Mouse (Mus musculus) midbrain, embryonic 15.5 days (tissue): Measurements from ENCODE around the gene Gab2. TPM values are rescaled to one million over a fixed set of nuclear protein-coding genes. Genes with fewer than 3 reads are reported as not detected.

Experiments used
- ATAC-seq: fragments of 200-750 bp; cut with Nextera tagmentation; replicated peaks from 2 replicates; pipeline ENCODE4 v1.8.0; 2017; ENCODE audit warnings: moderate TSS enrichment
- H3K27ac ChIP-seq: fragments of 300-500 bp; sonication (generic); 2 replicates; pipeline ENCODE4 v1.5.1; 2015; ENCODE audit warnings: mild to moderate bottlenecking, inconsistent platforms
- H3K27me3 ChIP-seq: fragments of 300-500 bp; sonication (generic); replicated peaks from 2 replicates; pipeline ENCODE4 v1.6.1; 2015; ENCODE audit warnings: inconsistent platforms
- H3K36me3 ChIP-seq: fragments of 300-500 bp; sonication (generic); replicated peaks from 2 replicates; pipeline ENCODE4 v1.6.1; 2015; ENCODE audit warnings: inconsistent platforms
- H3K4me1 ChIP-seq: fragments of 300-500 bp; sonication (generic); 2 replicates; pipeline ENCODE4 v1.6.1; 2015; ENCODE audit warnings: inconsistent platforms
- H3K4me2 ChIP-seq: fragments of 300-500 bp; sonication (generic); 2 replicates; pipeline ENCODE4 v1.6.1; 2015; ENCODE audit warnings: inconsistent platforms, mild to moderate bottlenecking, moderate library complexity
- H3K4me3 ChIP-seq: fragments of 300-500 bp; sonication (generic); 2 replicates; pipeline ENCODE4 v1.5.1; 2015; ENCODE audit warnings: mild to moderate bottlenecking, inconsistent platforms
- H3K9ac ChIP-seq: fragments of 300-500 bp; sonication (generic); 2 replicates; pipeline ENCODE4 v1.6.1; 2015; ENCODE audit warnings: mild to moderate bottlenecking, inconsistent platforms
- H3K9me3 ChIP-seq: fragments of 300-500 bp; sonication (generic); 2 replicates; pipeline ENCODE4 v1.6.1; 2016; ENCODE audit warnings: inconsistent platforms
- WGBS: fragments of 180-500 bp; shearing (Covaris S2); methylation state at CpG from one replicate; pipeline ENCODE4 v1.1.7; 2015; ENCODE audit warnings: mixed read lengths; 5-methylcytosine and 5-hydroxymethylcytosine counted together
- polyA plus RNA-seq: library from polyadenylated mRNA; unstranded; fragments of >200 nt; fragmentation: Nextera tagmentation; extraction: Ambion mirVana; gene quantifications from 2 replicates; pipeline ENCODE4 v1.2.1, GENCODE M21; 2015

Gab2 gene
- polyA plus RNA-seq, 1 experiment from 2014 or later, result 23.3 TPM

- ATAC-seq, result no peak; the same call in 1 of the 2 replicates
- WGBS, result 69% methylated on average over 11 of the region's 11 CpGs
- no peaks in the 10 kb centered on the region for H3K9me3 ChIP-seq
Measured at GRCm38 (mm10) chr7:97330931-97331645, 249.7 kb downstream of the Gab2 start.

GRCm38 (mm10) chr7:97331726-97332666, 250.6 kb downstream of the Gab2 start, which contains the start of the genes Usp35 and Kctd21:
Gene Usp35, minus strand, starts transcription at chr7:97332020.
Gene Kctd21, plus strand, starts transcription at chr7:97332327.
- under 1% methylated on average over 66 of the region's 68 CpGs for WGBS
- peak; percentile 99 for ATAC-seq
- peak within 1 kb of the TSS; percentile 67 for H3K4me2 ChIP-seq

More at GRCm38 (mm10) chr7:97330931-97331645, 249.7 kb downstream of the Gab2 start:
- Histone ChIP-seq H3K4me3 (peak overlapping the region; percentile 80), H3K4me2 (peak overlapping the region; percentile 67), H3K36me3 (no peaks in the 10 kb centered on the region), H3K9ac (peak overlapping the region; percentile 61), H3K4me1 (peaks cover 36% of the 10 kb centered on the region), H3K27me3 (peaks cover 11% of the 10 kb centered on the region), H3K27ac (no peak overlapping the region)

GRCm38 (mm10) chr7:97332667-97333041, 251.3 kb downstream of the Gab2 start:
- ATAC-seq, result no peak

More at GRCm38 (mm10) chr7:97331726-97332666, 250.6 kb downstream of the Gab2 start, which contains the start of the genes Usp35 and Kctd21:
- Histone ChIP-seq H3K9me3 (no peaks in the 10 kb centered on the region), H3K9ac (peak within 1 kb of the TSS; percentile 72), H3K4me3 (peak within 1 kb of the TSS; percentile 80), H3K4me1 (peaks cover 36% of the 10 kb centered on the region), H3K27me3 (peaks cover 4% of the 10 kb centered on the region; the same call in 1 of the 2 replicates), H3K27ac (peak within 1 kb of the TSS; percentile 73; the same call in 1 of the 2 replicates), H3K36me3 (no peaks in the 10 kb centered on the region)

GRCm38 (mm10) chr7:97333113-97333898, 251.9 kb downstream of the Gab2 start:
- no peak for ATAC-seq

More at GRCm38 (mm10) chr7:97332667-97333041, 251.3 kb downstream of the Gab2 start:
- Histone ChIP-seq H3K27me3 (no peaks in the 10 kb centered on the region), H3K9ac (peak overlapping the region; percentile 72), H3K9me3 (no peaks in the 10 kb centered on the region), H3K27ac (peak overlapping the region; percentile 73; the same call in 1 of the 2 replicates), H3K4me3 (peak overlapping the region; percentile 80), H3K36me3 (no peaks in the 10 kb centered on the region), H3K4me2 (peak overlapping the region; percentile 61), H3K4me1 (peaks cover 36% of the 10 kb centered on the region)
- 3% methylated on average over 9 of the region's 9 CpGs for WGBS

GRCm38 (mm10) chr7:97334406-97334805, 253.0 kb downstream of the Gab2 start:
- H3K4me2 ChIP-seq, result no peak overlapping the region
- H3K4me3 ChIP-seq, result no peak overlapping the region
- 89% methylated on average over 2 of the region's 2 CpGs for WGBS
- H3K36me3 ChIP-seq, result no peaks in the 10 kb centered on the region
- peaks cover 29% of the 10 kb centered on the region for H3K4me1 ChIP-seq
- no peaks in the 10 kb centered on the region for H3K9me3 ChIP-seq
- no peaks in the 10 kb centered on the region for H3K27me3 ChIP-seq
- no peak for ATAC-seq
- no peak overlapping the region for H3K9ac ChIP-seq
- H3K27ac ChIP-seq, result no peak overlapping the region

More at GRCm38 (mm10) chr7:97333113-97333898, 251.9 kb downstream of the Gab2 start:
- WGBS, result 86% methylated on average over 6 of the region's 6 CpGs
- no peaks in the 10 kb centered on the region for H3K27me3 ChIP-seq
- no peaks in the 10 kb centered on the region for H3K36me3 ChIP-seq
- peak overlapping the region; percentile 80 for H3K4me3 ChIP-seq
- H3K4me2 ChIP-seq, result peak overlapping the region; percentile 61
- no peak overlapping the region for H3K27ac ChIP-seq
- H3K9ac ChIP-seq, result peak overlapping the region; percentile 72; the same call in 1 of the 2 replicates
- peaks cover 36% of the 10 kb centered on the region for H3K4me1 ChIP-seq
- H3K9me3 ChIP-seq, result no peaks in the 10 kb centered on the region

- H3K4me2 ChIP-seq, result no peak overlapping the region
- H3K36me3 ChIP-seq, result no peaks in the 10 kb centered on the region
- H3K4me3 ChIP-seq, result no peak overlapping the region
- H3K27me3 ChIP-seq, result no peaks in the 10 kb centered on the region
- no peak overlapping the region for H3K9ac ChIP-seq
- 73% methylated on average over 1 of the region's 1 CpGs for WGBS
- H3K9me3 ChIP-seq, result no peaks in the 10 kb centered on the region
- no peak overlapping the region for H3K27ac ChIP-seq
- peaks cover 10% of the 10 kb centered on the region for H3K4me1 ChIP-seq
- ATAC-seq, result no peak
Measured at GRCm38 (mm10) chr7:97336678-97337077, 255.3 kb downstream of the Gab2 start.

- no peak overlapping the region for H3K4me3 ChIP-seq
- H3K27me3 ChIP-seq, result no peaks in the 10 kb centered on the region
- no peaks in the 10 kb centered on the region for H3K36me3 ChIP-seq
- no peaks in the 10 kb centered on the region for H3K4me1 ChIP-seq
- no peak for ATAC-seq
- WGBS, result 89% methylated on average over 4 of the region's 4 CpGs
- no peak overlapping the region for H3K9ac ChIP-seq
- H3K4me2 ChIP-seq, result no peak overlapping the region
- no peaks in the 10 kb centered on the region for H3K9me3 ChIP-seq
- no peak overlapping the region for H3K27ac ChIP-seq
Measured at GRCm38 (mm10) chr7:97338593-97338992, 257.2 kb downstream of the Gab2 start.

- Histone ChIP-seq H3K27me3 (no peaks in the 10 kb centered on the region), H3K4me2 (no peak overlapping the region), H3K4me3 (no peak overlapping the region), H3K9me3 (no peaks in the 10 kb centered on the region), H3K9ac (no peak overlapping the region), H3K4me1 (no peaks in the 10 kb centered on the region), H3K36me3 (no peaks in the 10 kb centered on the region), H3K27ac (no peak overlapping the region)
- WGBS, result 84% methylated on average over 7 of the region's 7 CpGs
- ATAC-seq, result no peak
Measured at GRCm38 (mm10) chr7:97339623-97340022, 258.2 kb downstream of the Gab2 start.

- WGBS, result 65% methylated on average over 18 of the region's 18 CpGs
- ATAC-seq, result no peak
- no peak overlapping the region for H3K4me2 ChIP-seq
Measured at GRCm38 (mm10) chr7:97340907-97341849, 259.8 kb downstream of the Gab2 start.

GRCm38 (mm10) chr7:97342961-97343360, 261.6 kb downstream of the Gab2 start:
- Histone ChIP-seq H3K9ac (no peak overlapping the region), H3K4me1 (peaks cover 7% of the 10 kb centered on the region; the same call in 1 of the 2 replicates), H3K9me3 (no peaks in the 10 kb centered on the region), H3K4me3 (no peak overlapping the region), H3K36me3 (peaks cover 5% of the 10 kb centered on the region; the same call in 1 of the 2 replicates), H3K4me2 (no peak overlapping the region), H3K27ac (no peak overlapping the region), H3K27me3 (no peaks in the 10 kb centered on the region)
- no peak for ATAC-seq
- 82% methylated on average over 2 of the region's 2 CpGs for WGBS

More at GRCm38 (mm10) chr7:97340907-97341849, 259.8 kb downstream of the Gab2 start:
- no peak overlapping the region for H3K9ac ChIP-seq
- no peaks in the 10 kb centered on the region for H3K36me3 ChIP-seq
- H3K27me3 ChIP-seq, result no peaks in the 10 kb centered on the region
- no peaks in the 10 kb centered on the region for H3K9me3 ChIP-seq
- H3K4me3 ChIP-seq, result no peak overlapping the region
- peaks cover 7% of the 10 kb centered on the region; the same call in 1 of the 2 replicates for H3K4me1 ChIP-seq
- no peak overlapping the region for H3K27ac ChIP-seq
